Mouse (Mus musculus) heart, embryonic 15.5 days (tissue): ENCODE data around the gene Mecom. TPM values are rescaled to one million over a fixed set of nuclear protein-coding genes. Genes with fewer than 3 reads are reported as not detected.
A peak's percentile ranks its signal among the peaks of the same experiment; 100 is the strongest.

Experiments
- ATAC-seq: fragments of 200-750 bp; cut with Nextera tagmentation; replicated peaks from 2 replicates; pipeline ENCODE4 v1.8.0; 2017; ENCODE audit warnings: low read depth, moderate TSS enrichment; ENCODE audit not compliant: insufficient number of reproducible peaks, insufficient read depth, low FRiP score
- H3K27ac ChIP-seq: fragments of 300-500 bp; sonication (generic); 2 replicates; pipeline ENCODE4 v1.5.1; 2015; ENCODE audit warnings: mild to moderate bottlenecking, inconsistent platforms
- H3K27me3 ChIP-seq: fragments of 300-500 bp; sonication (generic); 2 replicates; pipeline ENCODE4 v1.6.1; 2015; ENCODE audit warnings: inconsistent platforms
- H3K36me3 ChIP-seq: fragments of 300-500 bp; sonication (generic); 2 replicates; pipeline ENCODE4 v1.6.1; 2015; ENCODE audit warnings: mild to moderate bottlenecking, inconsistent platforms
- H3K4me1 ChIP-seq: fragments of 300-500 bp; sonication (generic); replicated peaks from 2 replicates; pipeline ENCODE4 v1.6.1; 2015; ENCODE audit warnings: inconsistent platforms
- H3K4me2 ChIP-seq: fragments of 300-500 bp; sonication (generic); 2 replicates; pipeline ENCODE4 v1.6.1; 2015; ENCODE audit warnings: inconsistent platforms, mild to moderate bottlenecking, moderate library complexity
- H3K4me3 ChIP-seq: fragments of 300-500 bp; sonication (generic); 2 replicates; pipeline ENCODE4 v1.5.1; 2015; ENCODE audit warnings: mild to moderate bottlenecking, inconsistent platforms
- H3K9ac ChIP-seq: fragments of 300-500 bp; sonication (generic); 2 replicates; pipeline ENCODE4 v1.6.1; 2015; ENCODE audit warnings: mild to moderate bottlenecking, inconsistent platforms
- H3K9me3 ChIP-seq: fragments of 300-500 bp; sonication (generic); replicated peaks from 2 replicates; pipeline ENCODE4 v1.6.1; 2016; ENCODE audit warnings: inconsistent platforms
- WGBS: fragments of 180-500 bp; shearing (Covaris S2); methylation state at CpG from one replicate; pipeline ENCODE4 v1.1.7; 2015; ENCODE audit warnings: mixed read lengths; 5-methylcytosine and 5-hydroxymethylcytosine counted together
- polyA plus RNA-seq: library from polyadenylated mRNA; unstranded; fragments of >200 nt; fragmentation: Nextera tagmentation; extraction: Ambion mirVana; gene quantifications from 2 replicates; pipeline ENCODE4 v1.2.1, GENCODE M21; 2015

Mecom gene
- polyA plus RNA-seq, 1 experiment from 2014 or later: 17.3 TPM

- 86% methylated on average over 3 of the region's 3 CpGs for WGBS
- Histone ChIP-seq H3K4me1 (no peaks in the 10 kb centered on the region), H3K4me3 (no peak overlapping the region), H3K4me2 (no peak overlapping the region), H3K27ac (no peak overlapping the region), H3K9ac (no peak overlapping the region), H3K9me3 (no peaks in the 10 kb centered on the region), H3K27me3 (no peaks in the 10 kb centered on the region), H3K36me3 (peaks cover 9% of the 10 kb centered on the region; the same call in 1 of the 2 replicates)
- ATAC-seq: no peak
Observed at GRCm38 (mm10) chr3:29984431-29984830, 563.4 kb downstream of the Mecom start.

- 57% methylated on average over 7 of the region's 7 CpGs for WGBS
- Histone ChIP-seq H3K4me3 (no peak overlapping the region), H3K9me3 (no peaks in the 10 kb centered on the region), H3K36me3 (peaks cover 1% of the 10 kb centered on the region; the same call in 1 of the 2 replicates), H3K9ac (no peak overlapping the region), H3K27me3 (no peaks in the 10 kb centered on the region), H3K4me2 (no peak overlapping the region), H3K4me1 (peaks cover 5% of the 10 kb centered on the region), H3K27ac (no peak overlapping the region)
- ATAC-seq: peak; percentile 55; the same call in 1 of the 2 replicates
Observed at GRCm38 (mm10) chr3:29981259-29981910, 566.4 kb downstream of the Mecom start.

GRCm38 (mm10) chr3:29980531-29980930 lies 567.3 kb downstream of the Mecom start:
- H3K9me3 ChIP-seq: no peaks in the 10 kb centered on the region
- H3K27me3 ChIP-seq: no peaks in the 10 kb centered on the region
- H3K4me3 ChIP-seq: no peak overlapping the region
- H3K36me3 ChIP-seq: no peaks in the 10 kb centered on the region
- ATAC-seq: no peak
- H3K27ac ChIP-seq: no peak overlapping the region
- peaks cover 5% of the 10 kb centered on the region for H3K4me1 ChIP-seq
- WGBS: 74% methylated on average over 9 of the region's 9 CpGs
- no peak overlapping the region for H3K9ac ChIP-seq
- no peak overlapping the region for H3K4me2 ChIP-seq

GRCm38 (mm10) chr3:29976580-29976979 lies 571.2 kb downstream of the Mecom start:
- Histone ChIP-seq H3K27ac (no peak overlapping the region), H3K27me3 (no peaks in the 10 kb centered on the region), H3K9me3 (no peaks in the 10 kb centered on the region), H3K4me1 (peaks cover 5% of the 10 kb centered on the region), H3K9ac (no peak overlapping the region), H3K36me3 (no peaks in the 10 kb centered on the region), H3K4me2 (no peak overlapping the region), H3K4me3 (no peak overlapping the region)
- WGBS: 40% methylated on average over 4 of the region's 4 CpGs
- ATAC-seq: no peak

- Histone ChIP-seq H3K27ac (no peak overlapping the region), H3K4me1 (no peaks in the 10 kb centered on the region), H3K4me3 (no peak overlapping the region), H3K36me3 (no peaks in the 10 kb centered on the region; the same call in 1 of the 2 replicates), H3K27me3 (no peaks in the 10 kb centered on the region), H3K4me2 (no peak overlapping the region), H3K9me3 (no peaks in the 10 kb centered on the region), H3K9ac (no peak overlapping the region)
- 35% methylated on average over 11 of the region's 11 CpGs for WGBS
- no peak for ATAC-seq
Observed at GRCm38 (mm10) chr3:29968433-29968949, 579.3 kb downstream of the Mecom start.

GRCm38 (mm10) chr3:29963953-29964352 lies 583.9 kb downstream of the Mecom start:
- WGBS: 75% methylated on average over 7 of the region's 7 CpGs
- H3K36me3 ChIP-seq: peaks cover 5% of the 10 kb centered on the region; the same call in 1 of the 2 replicates

GRCm38 (mm10) chr3:29963447-29963846 lies 584.4 kb downstream of the Mecom start:
- no peak for ATAC-seq
- H3K4me1 ChIP-seq: no peaks in the 10 kb centered on the region
- WGBS: 66% methylated on average over 3 of the region's 3 CpGs
- no peak overlapping the region for H3K9ac ChIP-seq
- H3K27ac ChIP-seq: no peak overlapping the region
- H3K27me3 ChIP-seq: no peaks in the 10 kb centered on the region
- H3K36me3 ChIP-seq: peaks cover 5% of the 10 kb centered on the region; the same call in 1 of the 2 replicates
- H3K4me3 ChIP-seq: no peak overlapping the region
- no peaks in the 10 kb centered on the region for H3K9me3 ChIP-seq
- H3K4me2 ChIP-seq: no peak overlapping the region

More at GRCm38 (mm10) chr3:29963953-29964352, 583.9 kb downstream of the Mecom start:
- H3K27ac ChIP-seq: no peak overlapping the region
- H3K4me1 ChIP-seq: no peaks in the 10 kb centered on the region
- no peaks in the 10 kb centered on the region for H3K9me3 ChIP-seq
- no peak overlapping the region for H3K4me3 ChIP-seq
- no peak overlapping the region for H3K4me2 ChIP-seq
- ATAC-seq: no peak
- no peaks in the 10 kb centered on the region for H3K27me3 ChIP-seq
- no peak overlapping the region for H3K9ac ChIP-seq

- WGBS: 71% methylated on average over 3 of the region's 3 CpGs
- ATAC-seq: no peak
Observed at GRCm38 (mm10) chr3:29959051-29959450, 588.8 kb downstream of the Mecom start.

GRCm38 (mm10) chr3:29957365-29958236 lies 590.2 kb downstream of the Mecom start:
- no peaks in the 10 kb centered on the region for H3K27me3 ChIP-seq
- no peak overlapping the region for H3K4me2 ChIP-seq
- no peak for ATAC-seq
- 67% methylated on average over 10 of the region's 10 CpGs for WGBS
- H3K4me3 ChIP-seq: no peak overlapping the region
- no peaks in the 10 kb centered on the region for H3K4me1 ChIP-seq
- no peak overlapping the region for H3K9ac ChIP-seq
- peaks cover 10% of the 10 kb centered on the region for H3K36me3 ChIP-seq
- H3K9me3 ChIP-seq: no peaks in the 10 kb centered on the region
- no peak overlapping the region for H3K27ac ChIP-seq

More at GRCm38 (mm10) chr3:29959051-29959450, 588.8 kb downstream of the Mecom start:
- Histone ChIP-seq H3K36me3 (peaks cover 10% of the 10 kb centered on the region), H3K9ac (no peak overlapping the region), H3K9me3 (no peaks in the 10 kb centered on the region), H3K4me1 (no peaks in the 10 kb centered on the region), H3K4me3 (no peak overlapping the region), H3K27me3 (no peaks in the 10 kb centered on the region), H3K4me2 (no peak overlapping the region), H3K27ac (no peak overlapping the region)

- Histone ChIP-seq H3K36me3 (peaks cover 5% of the 10 kb centered on the region; the same call in 1 of the 2 replicates), H3K27ac (no peak overlapping the region), H3K4me2 (no peak overlapping the region), H3K9me3 (no peaks in the 10 kb centered on the region), H3K27me3 (no peaks in the 10 kb centered on the region), H3K4me1 (no peaks in the 10 kb centered on the region), H3K9ac (no peak overlapping the region), H3K4me3 (no peak overlapping the region)
- WGBS: 65% methylated on average over 3 of the region's 3 CpGs
- no peak for ATAC-seq
Observed at GRCm38 (mm10) chr3:29953269-29953668, 594.5 kb downstream of the Mecom start.

- Histone ChIP-seq H3K4me2 (no peak overlapping the region), H3K36me3 (0 out of 2 replicates have a peak, but pooled peaks cover under 1% of the 10 kb centered on the region), H3K27ac (no peak overlapping the region), H3K27me3 (no peaks in the 10 kb centered on the region), H3K4me1 (no peaks in the 10 kb centered on the region), H3K9me3 (no peaks in the 10 kb centered on the region), H3K4me3 (no peak overlapping the region), H3K9ac (no peak overlapping the region)
- WGBS: 76% methylated on average over 5 of the region's 5 CpGs
- no peak for ATAC-seq
Observed at GRCm38 (mm10) chr3:29950853-29951252, 597.0 kb downstream of the Mecom start.
